Mouse (Mus musculus): ENCODE data around the gene Slitrk1.

- TF ChIP-seq CTCF (IDR thresholded peaks at IDR 0.05; ENCODE audit: low read depth) (no peak), EP300 (IDR thresholded peaks at IDR 0.05; ENCODE audit: low read depth) (no peak)
Observed at GRCm38 (mm10) chr14:108910449-108911137, 3.4 kb downstream of the Slitrk1 start.
